Mouse (Mus musculus) urinary bladder, adult 2 months (tissue): ENCODE results near the gene Adsl. TPM values are rescaled to one million over a fixed set of nuclear protein-coding genes. Genes with fewer than 3 reads are reported as not detected.

Experiments
- DNase-seq: peaks from one replicate; pipeline ENCODE4 v3.0.0; 2022; ENCODE audit warnings: low spot score
- polyA plus RNA-seq: library from polyadenylated mRNA; depleted of rRNA; stranded (reverse); fragments of >200 nt; gene quantifications from 2 replicates; pipeline ENCODE4 v1.2.3, GENCODE M21; 2012; rRNA removed

Gene Adsl
- polyA plus RNA-seq, 1 experiment: 68.8 TPM

- DNase-seq: no peak
These were observed 59.0 kb downstream of the Adsl start for GRCm38 (mm10) chr15:81007339-81007738.

- no peak for DNase-seq
These were observed 59.6 kb downstream of the Adsl start for GRCm38 (mm10) chr15:81007905-81008304.

DNA sequence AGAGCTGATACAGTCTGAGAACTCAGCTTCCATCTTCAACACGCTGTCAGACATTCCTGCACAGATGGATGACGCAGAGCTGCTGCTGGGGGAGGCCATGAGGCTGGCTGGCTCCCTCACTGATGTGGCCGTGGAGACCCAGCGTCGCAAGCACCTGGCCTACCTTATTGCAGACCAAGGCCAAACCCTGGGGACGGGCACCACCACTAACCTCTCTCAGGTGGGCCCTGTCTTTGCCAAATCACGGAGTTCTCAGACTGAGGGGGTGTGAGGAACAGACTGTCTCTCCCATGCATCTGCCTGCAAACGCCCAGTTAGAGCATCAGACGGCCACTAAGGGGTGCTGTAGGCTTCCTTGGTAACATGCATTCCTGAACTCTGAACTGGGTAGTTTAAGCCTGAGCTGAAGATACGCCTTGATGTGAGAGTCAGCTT lies 60.4 kb downstream of the Adsl start:
- DNase-seq: no peak

DNA sequence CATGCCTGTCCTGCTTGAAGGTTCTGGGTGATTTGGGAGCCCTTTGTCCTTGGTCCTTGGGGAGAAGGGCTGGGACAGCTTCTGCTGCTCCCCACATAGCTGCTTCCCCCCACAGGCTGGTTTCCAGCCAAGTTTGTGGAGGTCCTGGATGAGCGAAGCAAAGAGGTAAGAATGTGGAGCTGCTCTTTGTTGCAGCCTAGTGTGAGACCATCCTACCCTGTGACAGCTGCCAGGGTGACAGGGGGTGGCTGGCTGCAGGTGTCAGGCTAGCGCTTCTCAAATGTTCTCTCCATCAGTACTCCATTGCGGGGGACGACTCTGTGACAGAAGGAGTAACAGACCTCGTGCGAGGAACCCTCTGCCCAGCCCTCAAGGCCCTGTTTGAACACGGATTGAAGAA lies 61.8 kb downstream of the Adsl start:
- DNase-seq: no peak

DNA sequence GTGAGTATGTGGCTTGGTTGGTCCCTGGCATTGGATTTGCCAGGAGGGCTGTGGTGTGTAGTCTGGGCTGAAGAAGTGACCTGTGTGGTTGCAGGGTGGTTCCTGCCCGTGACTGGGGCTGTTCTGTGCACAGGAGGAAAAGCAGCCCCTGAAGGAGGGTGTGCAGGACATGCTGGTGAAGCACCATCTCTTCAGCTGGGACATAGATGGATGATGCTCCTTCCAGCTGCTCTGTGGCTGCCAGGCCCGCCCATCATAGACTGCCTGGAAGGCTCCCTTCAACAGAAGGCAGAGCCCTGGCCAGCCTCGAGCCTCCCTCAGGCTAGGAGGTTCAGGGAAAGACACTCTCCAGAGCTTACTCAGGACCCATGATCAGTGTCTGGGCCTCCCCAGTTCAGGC lies 63.2 kb downstream of the Adsl start:
- DNase-seq: no peak

DNA sequence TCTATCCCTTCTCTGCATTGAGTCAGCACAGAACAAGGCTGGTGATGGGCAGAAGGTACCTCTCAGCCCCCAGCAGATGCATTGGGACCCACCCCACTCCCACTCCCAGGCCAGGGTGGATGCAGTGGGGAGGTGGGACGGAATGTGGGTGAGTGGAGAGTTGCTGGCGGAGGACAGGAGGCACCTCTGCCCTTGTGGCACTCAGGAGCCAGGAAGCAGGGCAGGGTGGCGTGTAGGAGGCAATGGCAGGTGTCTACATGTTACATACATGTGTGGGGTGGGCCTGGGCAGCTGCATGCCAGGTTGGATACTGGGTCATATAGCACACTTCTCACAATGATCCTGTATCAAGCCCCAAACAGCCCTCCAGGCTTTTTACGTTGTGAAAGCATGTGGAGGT lies 64.1 kb downstream of the Adsl start:
- no peak for DNase-seq

GRCm38 (mm10) chr15:81013186-81013585 lies 64.9 kb downstream of the Adsl start:
- no peak for DNase-seq

GRCm38 (mm10) chr15:81015068-81015744 lies 66.9 kb downstream of the Adsl start:
- no peak for DNase-seq

DNA sequence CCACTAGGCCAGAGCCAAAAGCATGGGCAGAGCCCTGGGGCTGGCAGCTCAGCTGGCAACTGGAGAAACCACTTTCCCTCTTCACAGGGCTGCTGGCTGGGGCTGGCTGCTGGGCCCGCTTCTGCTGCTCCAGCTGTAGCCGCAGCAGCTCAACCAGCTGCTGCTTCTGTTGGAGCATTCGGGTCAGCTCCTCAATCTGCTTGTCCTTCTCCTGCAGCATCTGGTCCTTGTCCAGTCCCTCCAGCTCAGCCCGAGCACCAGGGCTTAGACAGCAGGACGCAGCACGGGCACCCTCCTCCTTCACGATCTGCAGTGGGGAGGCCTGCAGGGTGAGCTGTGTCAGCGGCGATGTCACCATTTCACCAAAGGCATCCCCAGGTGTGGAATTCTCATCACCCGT lies 68.2 kb downstream of the Adsl start:
- DNase-seq: no peak

DNA sequence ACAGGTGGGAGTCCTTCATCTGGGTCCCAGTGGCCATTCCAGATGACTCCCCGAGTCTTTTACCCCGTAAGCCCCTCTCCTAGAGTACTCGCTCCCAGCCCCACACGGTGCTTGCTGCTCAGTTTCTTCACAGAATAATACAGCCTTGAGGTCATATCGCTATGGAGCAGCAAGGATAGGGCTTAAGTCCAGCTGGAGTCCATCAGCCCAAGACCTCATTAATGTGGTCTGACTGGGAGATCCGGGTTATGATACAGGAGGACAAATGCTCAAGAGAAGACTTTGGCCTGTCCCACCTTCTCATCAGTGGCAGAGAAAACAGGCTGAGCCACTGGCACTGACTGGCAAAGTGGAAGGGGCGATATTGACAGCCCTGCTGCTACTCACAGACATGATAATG lies 69.0 kb downstream of the Adsl start:
- DNase-seq: no peak

Other genes with a start within 250 kb of the Adsl start
- gene Tnrc6b, start 237.2 kb upstream of the Adsl start, polyA plus RNA-seq: 7.8 and 12.6 TPM in 2 replicates
- 44.7 and 47.8 TPM in 2 replicates for gene Sgsm3, start 29.3 kb downstream of the Adsl start, polyA plus RNA-seq
- gene Mrtfa, start 242.3 kb downstream of the Adsl start, polyA plus RNA-seq: 9.3 and 16.9 TPM in 2 replicates